10 mouse cellular contexts compared by ENCODE assay signal in the genomic region with DNA sequence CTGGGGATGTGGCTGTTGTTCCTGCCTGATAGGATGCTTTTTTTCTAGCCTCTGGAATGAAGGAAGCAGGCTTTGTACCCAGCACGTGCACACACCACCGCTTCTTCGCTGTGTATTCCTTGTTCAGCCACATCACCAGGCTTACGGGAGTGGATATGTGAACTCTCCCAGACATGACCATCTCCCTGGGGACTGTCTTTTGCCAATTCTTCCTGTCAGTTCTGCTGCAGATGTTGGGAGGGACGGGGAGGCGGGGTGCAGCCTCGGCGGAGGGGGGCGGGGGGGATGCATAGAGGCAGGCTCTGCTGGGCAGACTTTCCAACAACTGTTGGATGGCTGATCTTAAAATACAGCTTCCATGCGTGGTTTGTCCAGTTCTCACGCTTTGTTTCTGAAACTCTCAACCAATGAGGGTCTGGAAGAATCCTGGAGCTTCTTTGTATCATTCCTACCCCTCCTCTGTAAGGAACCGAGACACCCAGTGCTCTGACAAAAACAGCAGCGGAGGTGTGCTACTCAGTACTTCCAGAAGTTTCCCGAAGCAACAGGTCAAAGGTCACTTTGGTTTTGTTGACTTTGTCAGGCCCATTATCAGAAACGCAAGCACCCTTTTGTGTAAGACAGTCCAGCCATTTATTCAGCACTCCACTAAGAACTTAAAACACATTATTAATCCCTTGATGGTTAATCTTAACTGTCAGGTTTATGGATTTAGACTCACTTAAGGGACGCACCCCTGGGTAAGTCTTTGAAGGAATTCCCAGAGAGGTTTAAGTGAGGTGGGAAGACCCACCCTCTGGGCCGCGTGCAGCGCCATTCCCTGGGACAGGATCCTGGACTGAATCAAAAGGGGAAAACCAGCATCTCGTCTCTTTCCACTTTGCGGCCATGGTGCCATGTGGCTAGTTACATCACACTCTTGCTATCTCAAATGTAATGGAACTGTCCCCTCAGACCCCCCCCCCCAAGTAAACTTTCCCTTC.
A peak's percentile ranks its signal among the peaks of the same experiment; 100 is the strongest.
DNase-seq lines count a peak whose midpoint lies in the region; ATAC-seq and TF ChIP-seq lines count a peak whose summit lies in the region.
"Had no signal": no experiment of that assay in that cellular context is flagged by ENCODE, and none has a peak within 500 bp of the region (broad histone marks: within the 10 kb centered on the region; RNA-seq: fewer than 3 reads in every experiment).

No protein-coding gene starts in this region.

- 50% methylated on average over 21 of the region's 21 CpGs for WGBS in embryonic facial prominence, embryonic 11.5 days
- whole genome bisulfite sequencing in embryonic facial prominence, embryonic 10.5 days = 58% methylated on average over 21 of the region's 21 CpGs
- 31% methylated on average over 21 of the region's 21 CpGs for WGBS in lung, embryonic 16.5 days
- 39% methylated on average over 21 of the region's 21 CpGs for WGBS in lung, postnatal 0 days
- 34% methylated on average over 21 of the region's 21 CpGs for WGBS in stomach, embryonic 16.5 days
- 67% methylated on average over 21 of the region's 21 CpGs for WGBS in hindbrain, embryonic 14.5 days

- TF ChIP-seq EP300 in lung, postnatal 0 days (IDR thresholded peaks at IDR 0.05) = no peak

- H3K9ac ChIP-seq in embryonic facial prominence, embryonic 11.5 days (replicated peaks; ENCODE audit: low read length) = no peak overlapping the region
- no peak overlapping the region for H3K9ac ChIP-seq in lung, embryonic 16.5 days (ENCODE audit: low read length)
- H3K9ac ChIP-seq in lung, postnatal 0 days (replicated peaks; ENCODE audit: low read depth) = no peak overlapping the region
- no peak overlapping the region for H3K9ac ChIP-seq in stomach, embryonic 16.5 days (ENCODE audit: low read length)
- H3K9ac ChIP-seq in hindbrain, embryonic 14.5 days = no peak overlapping the region
- H3K9ac ChIP-seq: embryonic facial prominence, embryonic 15.5 days had no signal

- DNase-seq in embryonic facial prominence, embryonic 11.5 days (ENCODE audit: low spot score) = peak; percentile 17
- DNase-seq in embryonic facial prominence, embryonic 10.5 days (ENCODE audit: low spot score) = no peak
- no peak for DNase-seq in lung, postnatal 0 days (ENCODE audit: low spot score)
- peak; percentile 65 to 77 for DNase-seq in heart, postnatal 10 days
- DNase-seq in hindbrain, embryonic 14.5 days (ENCODE audit: low spot score) = no peak
- no peak for DNase-seq in adrenal gland, adult 8-10 months

- no peak for ATAC-seq in embryonic facial prominence, embryonic 11.5 days (replicated peaks; ENCODE audit: insufficient number of reproducible peaks, low FRiP score, low TSS enrichment, low read depth)
- peak; percentile 49; the same call in 1 of the 2 replicates for ATAC-seq in lung, embryonic 16.5 days (ENCODE audit: low read depth)
- ATAC-seq in lung, postnatal 0 days = no peak
- ATAC-seq in stomach, embryonic 16.5 days (ENCODE audit: insufficient read depth, low FRiP score) = peak; percentile 53; the same call in 1 of the 2 replicates
- ATAC-seq in hindbrain, embryonic 14.5 days (ENCODE audit: low FRiP score) = no peak

- no peak overlapping the region for H3K4me2 ChIP-seq in embryonic facial prominence, embryonic 11.5 days (ENCODE audit: low read depth, low read length)
- no peak overlapping the region for H3K4me2 ChIP-seq in lung, embryonic 16.5 days (ENCODE audit: low read depth, low read length)
- H3K4me2 ChIP-seq in lung, postnatal 0 days (replicated peaks; ENCODE audit: low read depth, low read length) = no peak overlapping the region
- H3K4me2 ChIP-seq in stomach, embryonic 16.5 days (ENCODE audit: low read depth, low read length) = no peak overlapping the region
- H3K4me2 ChIP-seq in hindbrain, embryonic 14.5 days (replicated peaks) = no peak overlapping the region
- H3K4me2 ChIP-seq: embryonic facial prominence, embryonic 15.5 days had no signal

- H3K36me3 ChIP-seq in embryonic facial prominence, embryonic 11.5 days (replicated peaks; ENCODE audit: control insufficient read depth, insufficient read depth, low read depth, low read length) = no peaks in the 10 kb centered on the region
- no peaks in the 10 kb centered on the region for H3K36me3 ChIP-seq in embryonic facial prominence, embryonic 10.5 days (replicated peaks)
- H3K36me3 ChIP-seq in lung, embryonic 16.5 days (ENCODE audit: control insufficient read depth, insufficient read depth, low read length) = no peaks in the 10 kb centered on the region
- no peaks in the 10 kb centered on the region for H3K36me3 ChIP-seq in lung, postnatal 0 days (ENCODE audit: insufficient read depth, low read length)
- no peaks in the 10 kb centered on the region for H3K36me3 ChIP-seq in stomach, embryonic 16.5 days (ENCODE audit: control insufficient read depth, insufficient read depth, low read length)
- no peaks in the 10 kb centered on the region for H3K36me3 ChIP-seq in hindbrain, embryonic 14.5 days (replicated peaks; ENCODE audit: control insufficient read depth, insufficient read depth)
- H3K36me3 ChIP-seq: embryonic facial prominence, embryonic 15.5 days; G1E had no signal

- no peaks in the 10 kb centered on the region for H3K9me3 ChIP-seq in embryonic facial prominence, embryonic 11.5 days (replicated peaks; ENCODE audit: control insufficient read depth, low read length)
- 0 out of 2 replicates have a peak, but pooled peaks cover 5% of the 10 kb centered on the region for H3K9me3 ChIP-seq in embryonic facial prominence, embryonic 10.5 days
- peaks cover 6% of the 10 kb centered on the region for H3K9me3 ChIP-seq in lung, embryonic 16.5 days (ENCODE audit: control insufficient read depth, low read length)
- no peaks in the 10 kb centered on the region for H3K9me3 ChIP-seq in lung, postnatal 0 days (ENCODE audit: low read length)
- no peaks in the 10 kb centered on the region for H3K9me3 ChIP-seq in stomach, embryonic 16.5 days (replicated peaks; ENCODE audit: control insufficient read depth, low read length)
- no peaks in the 10 kb centered on the region for H3K9me3 ChIP-seq in hindbrain, embryonic 14.5 days (ENCODE audit: control insufficient read depth, low read length)
- H3K9me3 ChIP-seq: embryonic facial prominence, embryonic 15.5 days had no signal

- no peak overlapping the region for H3K27ac ChIP-seq in embryonic facial prominence, embryonic 11.5 days (replicated peaks; ENCODE audit: low read depth, low read length)
- no peak overlapping the region for H3K27ac ChIP-seq in embryonic facial prominence, embryonic 10.5 days (replicated peaks)
- no peak overlapping the region for H3K27ac ChIP-seq in lung, embryonic 16.5 days (ENCODE audit: low read length)
- H3K27ac ChIP-seq in lung, postnatal 0 days (ENCODE audit: low read length) = no peak overlapping the region
- H3K27ac ChIP-seq in stomach, embryonic 16.5 days (ENCODE audit: low read length) = no peak overlapping the region
- H3K27ac ChIP-seq in hindbrain, embryonic 14.5 days = no peak overlapping the region
- H3K27ac ChIP-seq: embryonic facial prominence, embryonic 15.5 days had no signal

- TF ChIP-seq CTCF in lung, postnatal 0 days (IDR thresholded peaks at IDR 0.05) = no peak

- H3K27me3 ChIP-seq in embryonic facial prominence, embryonic 11.5 days (ENCODE audit: control insufficient read depth, insufficient read depth, low read length) = 0 out of 2 replicates have a peak, but pooled peaks cover 2% of the 10 kb centered on the region
- H3K27me3 ChIP-seq in embryonic facial prominence, embryonic 10.5 days (replicated peaks; ENCODE audit: low read depth, poor library complexity, severe bottlenecking) = peaks cover 42% of the 10 kb centered on the region
- H3K27me3 ChIP-seq in lung, embryonic 16.5 days (ENCODE audit: control insufficient read depth, insufficient read depth, low read depth, low read length) = no peaks in the 10 kb centered on the region
- H3K27me3 ChIP-seq in lung, postnatal 0 days (replicated peaks; ENCODE audit: insufficient read depth, low read length) = no peaks in the 10 kb centered on the region
- no peaks in the 10 kb centered on the region for H3K27me3 ChIP-seq in stomach, embryonic 16.5 days (ENCODE audit: control insufficient read depth, insufficient read depth, low read length)
- H3K27me3 ChIP-seq in hindbrain, embryonic 14.5 days (ENCODE audit: control insufficient read depth, insufficient read depth, low read length) = no peaks in the 10 kb centered on the region
- H3K27me3 ChIP-seq: embryonic facial prominence, embryonic 15.5 days had no signal

- intact Hi-C loops in heart, postnatal 10 days (cut with DNase I) = no loop called here

- no peaks in the 10 kb centered on the region for H3K4me1 ChIP-seq in embryonic facial prominence, embryonic 11.5 days (ENCODE audit: control insufficient read depth, insufficient read depth, low read length)
- peaks cover 29% of the 10 kb centered on the region for H3K4me1 ChIP-seq in embryonic facial prominence, embryonic 10.5 days
- H3K4me1 ChIP-seq in lung, embryonic 16.5 days (replicated peaks; ENCODE audit: control insufficient read depth, insufficient read depth, low read length) = no peaks in the 10 kb centered on the region
- no peaks in the 10 kb centered on the region for H3K4me1 ChIP-seq in lung, postnatal 0 days (ENCODE audit: insufficient read depth, low read depth, low read length)
- peaks cover 9% of the 10 kb centered on the region; the same call in 1 of the 2 replicates for H3K4me1 ChIP-seq in stomach, embryonic 16.5 days (ENCODE audit: control insufficient read depth, insufficient read depth, low read length)
- no peaks in the 10 kb centered on the region for H3K4me1 ChIP-seq in hindbrain, embryonic 14.5 days (replicated peaks; ENCODE audit: control insufficient read depth, insufficient read depth, low read length)

- H3K4me3 ChIP-seq in embryonic facial prominence, embryonic 11.5 days (ENCODE audit: low read depth, low read length) = no peak overlapping the region
- H3K4me3 ChIP-seq in embryonic facial prominence, embryonic 10.5 days = no peak overlapping the region
- H3K4me3 ChIP-seq in lung, embryonic 16.5 days (ENCODE audit: low read length) = no peak overlapping the region
- H3K4me3 ChIP-seq in lung, postnatal 0 days (ENCODE audit: low read depth, low read length) = no peak overlapping the region
- H3K4me3 ChIP-seq in stomach, embryonic 16.5 days (replicated peaks; ENCODE audit: low read length) = no peak overlapping the region
- H3K4me3 ChIP-seq in hindbrain, embryonic 14.5 days (replicated peaks; ENCODE audit: low read length) = no peak overlapping the region
- H3K4me3 ChIP-seq: embryonic facial prominence, embryonic 15.5 days had no signal

Comparison
In these comparisons a context has a peak if more than half of its experiments do, and no peak if none do; other contexts are left out.
1. ATAC-seq: peak in lung, embryonic 16.5 days (single experiment) and stomach, embryonic 16.5 days (single experiment); none in embryonic facial prominence, embryonic 11.5 days (single experiment), lung, postnatal 0 days (single experiment) and hindbrain, embryonic 14.5 days (single experiment).
2. DNase-seq: peak in embryonic facial prominence, embryonic 11.5 days (single experiment) and heart, postnatal 10 days (2 of 2); none in embryonic facial prominence, embryonic 10.5 days (single experiment), lung, postnatal 0 days (single experiment), hindbrain, embryonic 14.5 days (single experiment) and adrenal gland, adult 8-10 months (single experiment).